Mouse (Mus musculus): ENCODE measurements around the gene Med29.
A peak's percentile ranks its signal among the peaks of the same experiment; 100 is the strongest.

Med29 gene

GRCm38 (mm10) chr7:28355221-28355620 is 37.3 kb downstream of the Med29 start:
- no peak for DNase-seq (ENCODE audit: extremely low read depth, low read depth, low spot score)

- no peak for DNase-seq (ENCODE audit: extremely low read depth, low read depth, low spot score)
Measured at GRCm38 (mm10) chr7:28354596-28354995, 37.9 kb downstream of the Med29 start.

GRCm38 (mm10) chr7:28354113-28354581 is 38.4 kb downstream of the Med29 start:
- DNase-seq (ENCODE audit: extremely low read depth, low read depth, low spot score): no peak

GRCm38 (mm10) chr7:28353267-28353666 is 39.2 kb downstream of the Med29 start:
- DNase-seq (ENCODE audit: extremely low read depth, low read depth, low spot score): no peak

GRCm38 (mm10) chr7:28351676-28352191 is 40.8 kb downstream of the Med29 start:
- DNase-seq (ENCODE audit: extremely low read depth, low read depth, low spot score): no peak

GRCm38 (mm10) chr7:28350155-28350883 is 42.2 kb downstream of the Med29 start, which contains the start of gene Rps16:
TSS of gene Rps16 (plus strand) at chr7:28350652.
- DNase-seq (ENCODE audit: extremely low read depth, low read depth, low spot score): no peak

GRCm38 (mm10) chr7:28348601-28349000 is 43.9 kb downstream of the Med29 start:
- no peak for DNase-seq (ENCODE audit: extremely low read depth, low read depth, low spot score)

- no peak for DNase-seq (ENCODE audit: extremely low read depth, low read depth, low spot score)
Measured at GRCm38 (mm10) chr7:28347746-28348145, 44.8 kb downstream of the Med29 start.

- no peak for DNase-seq (ENCODE audit: extremely low read depth, low read depth, low spot score)
Measured at GRCm38 (mm10) chr7:28344637-28345036, 47.9 kb downstream of the Med29 start.

GRCm38 (mm10) chr7:28341381-28341780 is 51.1 kb downstream of the Med29 start:
- DNase-seq (ENCODE audit: extremely low read depth, low read depth, low spot score): no peak

GRCm38 (mm10) chr7:28339213-28339917 is 53.1 kb downstream of the Med29 start:
- DNase-seq (ENCODE audit: extremely low read depth, low read depth, low spot score): no peak

- peak; percentile 78 for DNase-seq (ENCODE audit: extremely low read depth, low read depth, low spot score)
Measured at GRCm38 (mm10) chr7:28338108-28338998, 54.2 kb downstream of the Med29 start, which contains the start of gene Supt5. TSS of gene Supt5 (minus strand) at chr7:28338746.
